Mouse (Mus musculus) embryonic fibroblast, embryonic 13.5 days (primary cell): ENCODE data around the gene Prr14.

Source experiments
- CTCF ChIP-seq: IDR thresholded peaks from 2 replicates; pipeline ENCODE4 v1.5.1; 2011; ENCODE audit warnings: mild to moderate bottlenecking, control low read depth, low read length, moderate library complexity, borderline replicate concordance; ENCODE audit not compliant: insufficient read depth
- POLR2A ChIP-seq: IDR thresholded peaks from 2 replicates; pipeline ENCODE4 v1.6.1; 2011; ENCODE audit warnings: low read depth, mild to moderate bottlenecking, control low read depth, low read length, moderate library complexity

- no peak for TF ChIP-seq CTCF
- no peak for TF ChIP-seq POLR2A
Measured at GRCm38 (mm10) chr7:127489982-127490381, 30.6 kb downstream of the Prr14 start.
